Mouse (Mus musculus) cerebellum, adult 2 months (tissue): Measurements from ENCODE around the gene Dusp7.

Experiments used
- CTCF ChIP-seq: fragments of 200-500 bp; IDR thresholded peaks from 2 replicates; pipeline ENCODE4 v1.5.1; 2011; ENCODE audit warnings: low read depth, mild to moderate bottlenecking, control low read depth, low read length, moderate library complexity, borderline replicate concordance; ENCODE audit not compliant: insufficient read depth
- POLR2A ChIP-seq: fragments of 200-500 bp; IDR thresholded peaks from 2 replicates; pipeline ENCODE4 v1.6.1; 2011; ENCODE audit warnings: low read length, control low read depth, borderline replicate concordance; ENCODE audit not compliant: insufficient read depth

DNA sequence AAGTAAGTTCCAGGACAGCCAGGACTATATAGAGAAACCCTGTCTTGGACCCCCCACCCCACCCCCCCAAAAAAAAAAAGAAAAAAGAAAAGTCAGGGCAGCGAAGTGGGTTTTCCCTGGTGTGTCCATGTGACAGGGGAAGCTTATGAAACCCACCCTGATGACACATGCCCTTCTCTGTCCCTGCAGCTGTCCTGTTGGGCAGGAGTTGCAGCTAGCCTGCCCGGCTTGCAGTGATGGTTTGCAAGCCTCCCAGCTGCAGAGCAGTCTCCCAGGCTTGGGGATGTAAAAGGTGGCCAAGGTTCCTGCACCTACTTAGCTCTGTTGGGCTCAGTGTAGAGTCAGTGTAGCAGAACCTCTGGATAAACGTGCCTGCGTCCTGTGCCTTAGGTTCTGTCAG lies 28.7 kb upstream of the Dusp7 start:
- TF ChIP-seq POLR2A = no peak
- no peak for TF ChIP-seq CTCF
